Mouse (Mus musculus) myocyte (in vitro differentiated cells): ENCODE results near the gene Rsl1d1.

Experiments used
- CEBPB ChIP-seq: IDR thresholded peaks from 2 replicates; pipeline ENCODE4 v1.6.1; 2011; ENCODE audit warnings: mild to moderate bottlenecking, moderate library complexity; ENCODE audit not compliant: poor library complexity, insufficient read depth, severe bottlenecking
- MYOD1 ChIP-seq, 3 experiments: IDR thresholded peaks; one replicate each; pipeline ENCODE4 v1.6.1; 2011; ENCODE audit warnings: control low read depth in 2 of 3, low read depth in 2 of 3, mild to moderate bottlenecking in 2 of 3, moderate library complexity in 1 of 3; ENCODE audit not compliant: insufficient read length in 2 of 3, control insufficient read depth in 1 of 3
- MYOG ChIP-seq, 3 experiments: IDR thresholded peaks; one replicate each; pipeline ENCODE4 v1.6.1; 2011; ENCODE audit warnings: control low read depth in 2 of 3, low read depth in 2 of 3, mild to moderate bottlenecking in 2 of 3; ENCODE audit not compliant: insufficient read length in 2 of 3, control insufficient read depth in 1 of 3, insufficient read depth in 1 of 3
- POLR2A ChIP-seq: IDR thresholded peaks from one replicate; pipeline ENCODE4 v1.6.1; 2011; ENCODE audit warnings: low read depth, mild to moderate bottlenecking, control low read depth, moderate library complexity; ENCODE audit not compliant: insufficient read length
- POLR2AphosphoS2 ChIP-seq: IDR thresholded peaks from one replicate; pipeline ENCODE4 v1.6.1; 2011; ENCODE audit warnings: low read depth, control low read depth; ENCODE audit not compliant: insufficient read length
- TCF12 ChIP-seq: IDR thresholded peaks from one replicate; pipeline ENCODE4 v1.6.1; 2011; ENCODE audit warnings: mild to moderate bottlenecking, control low read depth; ENCODE audit not compliant: poor library complexity, insufficient read depth, severe bottlenecking

GRCm38 (mm10) chr16:11193231-11193630 lies 9.9 kb downstream of the Rsl1d1 start:
- TF ChIP-seq POLR2A (no peak), MYOD1 (IDR thresholded peaks at IDR 0.05; ENCODE audit: control insufficient read depth in 1 of 3, insufficient read length in 2 of 3, low read depth in 2 of 3) (no peak), POLR2AphosphoS2 (no peak), MYOG (IDR thresholded peaks at IDR 0.05; ENCODE audit: control insufficient read depth in 1 of 3, insufficient read depth in 1 of 3, insufficient read length in 2 of 3, low read depth in 2 of 3) (no peak), CEBPB (no peak), TCF12 (no peak)
